Mouse (Mus musculus) cerebellum, adult 2 months (tissue): Measurements from ENCODE around the gene Gm4491.

Source experiments
- CTCF ChIP-seq: fragments of 200-500 bp; IDR thresholded peaks from 2 replicates; pipeline ENCODE4 v1.5.1; 2011; ENCODE audit warnings: low read depth, mild to moderate bottlenecking, control low read depth, low read length, moderate library complexity, borderline replicate concordance; ENCODE audit not compliant: insufficient read depth
- POLR2A ChIP-seq: fragments of 200-500 bp; IDR thresholded peaks from 2 replicates; pipeline ENCODE4 v1.6.1; 2011; ENCODE audit warnings: low read length, control low read depth, borderline replicate concordance; ENCODE audit not compliant: insufficient read depth

- TF ChIP-seq POLR2A, result no peak
- no peak for TF ChIP-seq CTCF
Observed at GRCm38 (mm10) chr14:57105111-57105510, 10.6 kb downstream of the Gm4491 start.
